Mouse (Mus musculus): Measurements from ENCODE around the gene Prkcsh. TPM values are rescaled to one million over a fixed set of nuclear protein-coding genes. Genes with fewer than 3 reads are reported as not detected.
A peak's percentile ranks its signal among the peaks of the same experiment; 100 is the strongest.

Gene Prkcsh
- total and polyA plus RNA-seq, 3 experiments = 183 to 577 (median 356) TPM

- Histone ChIP-seq H3K27me3 (ENCODE audit: control insufficient read depth in 1 of 2, insufficient read depth in 2 of 2, low read length in 2 of 2) (peaks cover 0 to 4% of the 10 kb centered on the region in 2 experiments; a peak in 2 of 4 replicates), H3K9ac (ENCODE audit: control insufficient read depth, low read depth, low read length, poor library complexity, severe bottlenecking) (peak overlapping the region; percentile 37; the same call in 1 of the 2 replicates), H3K9me3 (replicated peaks; ENCODE audit: insufficient read depth, low read length) (no peaks in the 10 kb centered on the region), H3K4me3 (ENCODE audit: control insufficient read depth in 1 of 2, insufficient read depth in 1 of 2, low read depth in 2 of 2, low read length in 2 of 2) (peak overlapping the region in 1 of 2 experiments; percentile 0; a peak in 1 of 4 replicates), H3K27ac (ENCODE audit: control insufficient read depth, low read depth, low read length) (peak overlapping the region; percentile 70), H3K4me1 (ENCODE audit: control insufficient read depth in 1 of 2, insufficient read depth in 2 of 2, low read length in 2 of 2) (no peaks in the 10 kb centered on the region), H3K36me3 (ENCODE audit: control insufficient read depth in 1 of 2, insufficient read depth in 2 of 2, low read length in 2 of 2) (no peaks in the 10 kb centered on the region), H3K79me2 (ENCODE audit: control insufficient read depth, insufficient read depth, low read length, poor library complexity) (no peaks in the 10 kb centered on the region)
- TF ChIP-seq USF1 (IDR thresholded peaks at IDR 0.05; ENCODE audit: low read depth, low read length) (no peak), MYC (IDR thresholded peaks at IDR 0.05; ENCODE audit: low read depth, low read length) (peak; percentile 70; the same call in 1 of the 2 replicates), SIN3A (IDR thresholded peaks at IDR 0.05; ENCODE audit: low read length) (peak; percentile 62), NRF1 (IDR thresholded peaks at IDR 0.05; ENCODE audit: insufficient read depth, low read depth, low read length, poor library complexity, severe bottlenecking) (peak; percentile 27; the same call in 1 of the 2 replicates), POLR2A (IDR thresholded peaks at IDR 0.05; ENCODE audit: control insufficient read depth in 1 of 2, insufficient read depth in 1 of 2, low read depth in 1 of 2, low read length in 2 of 2, poor library complexity in 1 of 2) (peak in 1 of 2 experiments; percentile 40; a peak in 1 of 4 replicates), ETS1 (IDR thresholded peaks at IDR 0.05; ENCODE audit: low read depth, low read length) (0 out of 2 replicates have a peak, but pooled peaks have one; percentile 17), HCFC1 (IDR thresholded peaks at IDR 0.05; ENCODE audit: low read depth, low read length) (0 out of 2 replicates have a peak, but pooled peaks have one; percentile 34), CTCF (IDR thresholded peaks at IDR 0.05 in 2 of 3, conservative IDR thresholded peaks at IDR 0.05 in 1 of 3; ENCODE audit: control insufficient read depth in 1 of 3, insufficient read depth in 1 of 3, low read depth in 2 of 3, low read length in 3 of 3, poor library complexity in 1 of 3, severe bottlenecking in 1 of 3) (no peak), TBP (IDR thresholded peaks at IDR 0.05; ENCODE audit: low read depth, low read length) (no peak), MAX (IDR thresholded peaks at IDR 0.05; ENCODE audit: low read length) (peak; percentile 42; the same call in 1 of the 2 replicates), MXI1 (IDR thresholded peaks at IDR 0.05; ENCODE audit: low read depth, low read length) (peak; percentile 84), NELFE (IDR thresholded peaks at IDR 0.05; ENCODE audit: low read depth, low read length) (peak; percentile 28; the same call in 1 of the 2 replicates), CHD2 (IDR thresholded peaks at IDR 0.05; ENCODE audit: low read length) (no peak), ZMIZ1 (IDR thresholded peaks at IDR 0.05; ENCODE audit: low read depth, low read length) (peak; percentile 68; the same call in 1 of the 2 replicates), ZKSCAN1 (IDR thresholded peaks at IDR 0.05; ENCODE audit: low read depth, low read length) (no peak), TCF12 (IDR thresholded peaks at IDR 0.05; ENCODE audit: low read depth, low read length) (0 out of 2 replicates have a peak, but pooled peaks have one; percentile 4)
- DNase-seq (ENCODE audit: low read depth, low spot score) = peak; percentile 60
Observed at GRCm38 (mm10) chr9:21996178-21996867, 6.3 kb upstream of the Prkcsh start.

- Histone ChIP-seq H3K79me2 (ENCODE audit: control insufficient read depth, insufficient read depth, low read length, poor library complexity) (peaks cover 23% of the 10 kb centered on the region), H3K27me3 (ENCODE audit: control insufficient read depth in 1 of 2, insufficient read depth in 2 of 2, low read length in 2 of 2) (peaks cover 0 to 4% of the 10 kb centered on the region in 2 experiments; a peak in 2 of 4 replicates)
- TF ChIP-seq POLR2AphosphoS2 (IDR thresholded peaks at IDR 0.05; ENCODE audit: low read length) (no peak), NELFE (IDR thresholded peaks at IDR 0.05; ENCODE audit: low read depth, low read length) (no peak), ZC3H11A (IDR thresholded peaks at IDR 0.05; ENCODE audit: low read depth, low read length) (no peak), NRF1 (IDR thresholded peaks at IDR 0.05; ENCODE audit: insufficient read depth, low read depth, low read length, poor library complexity, severe bottlenecking) (no peak), ETS1 (IDR thresholded peaks at IDR 0.05; ENCODE audit: low read depth, low read length) (no peak), MXI1 (IDR thresholded peaks at IDR 0.05; ENCODE audit: low read depth, low read length) (no peak), MAFK (IDR thresholded peaks at IDR 0.05; ENCODE audit: borderline replicate concordance, low read depth, low read length) (no peak), USF2 (IDR thresholded peaks at IDR 0.05; ENCODE audit: borderline replicate concordance in 1 of 2, insufficient read depth in 1 of 2, low read depth in 1 of 2, low read length in 2 of 2) (no peak), CTCF (IDR thresholded peaks at IDR 0.05 in 2 of 3, conservative IDR thresholded peaks at IDR 0.05 in 1 of 3; ENCODE audit: control insufficient read depth in 1 of 3, insufficient read depth in 1 of 3, low read depth in 2 of 3, low read length in 3 of 3, poor library complexity in 1 of 3, severe bottlenecking in 1 of 3) (no peak), ELF1 (IDR thresholded peaks at IDR 0.05; ENCODE audit: low read depth, low read length) (no peak), GATA1 (IDR thresholded peaks at IDR 0.05; ENCODE audit: low read depth, low read length) (no peak), POLR2A (IDR thresholded peaks at IDR 0.05; ENCODE audit: control insufficient read depth in 1 of 2, insufficient read depth in 1 of 2, low read depth in 1 of 2, low read length in 2 of 2, poor library complexity in 1 of 2) (no peak), EP300 (IDR thresholded peaks at IDR 0.05; ENCODE audit: low read depth in 1 of 2, low read length in 2 of 2) (no peak), MAX (IDR thresholded peaks at IDR 0.05; ENCODE audit: low read length) (no peak), GABPA (IDR thresholded peaks at IDR 0.05; ENCODE audit: low read depth, low read length) (no peak), MYB (IDR thresholded peaks at IDR 0.05; ENCODE audit: low read depth, low read length) (no peak), BHLHE40 (IDR thresholded peaks at IDR 0.05; ENCODE audit: borderline replicate concordance, low read depth, low read length) (no peak)
Observed at GRCm38 (mm10) chr9:22000296-22000695, 2.3 kb upstream of the Prkcsh start.

More at GRCm38 (mm10) chr9:22000296-22000695, 2.3 kb upstream of the Prkcsh start:
- H3K9ac ChIP-seq (ENCODE audit: control insufficient read depth, low read depth, low read length, poor library complexity, severe bottlenecking) = no peak overlapping the region
- H3K4me1 ChIP-seq (ENCODE audit: control insufficient read depth in 1 of 2, insufficient read depth in 2 of 2, low read length in 2 of 2) = peaks cover 3 to 22% of the 10 kb centered on the region in 2 experiments
- H3K4me3 ChIP-seq (ENCODE audit: control insufficient read depth in 1 of 2, insufficient read depth in 1 of 2, low read depth in 2 of 2, low read length in 2 of 2) = no peak overlapping the region
- no peaks in the 10 kb centered on the region for H3K9me3 ChIP-seq (replicated peaks; ENCODE audit: insufficient read depth, low read length)
- H3K27ac ChIP-seq (ENCODE audit: control insufficient read depth, low read depth, low read length) = no peak overlapping the region
- DNase-seq (ENCODE audit: low read depth, low spot score) = no peak
- H3K36me3 ChIP-seq (ENCODE audit: control insufficient read depth in 1 of 2, insufficient read depth in 2 of 2, low read length in 2 of 2) = peaks cover 2 to 20% of the 10 kb centered on the region in 2 experiments

Data from MEL (cell line).